Mouse (Mus musculus) neural tube, embryonic 15.5 days (tissue): ENCODE data around the gene Tmem242. TPM values are rescaled to one million over a fixed set of nuclear protein-coding genes. Genes with fewer than 3 reads are reported as not detected.

Experiments used
- ATAC-seq: fragments of 200-750 bp; cut with Nextera tagmentation; 2 replicates; pipeline ENCODE4 v1.8.0; 2017; ENCODE audit warnings: mild to moderate bottlenecking, moderate TSS enrichment, moderate library complexity; ENCODE audit not compliant: low FRiP score
- H3K27ac ChIP-seq: fragments of 300-500 bp; sonication (generic); replicated peaks from 2 replicates; pipeline ENCODE4 v1.5.1; 2015; ENCODE audit warnings: mild to moderate bottlenecking, inconsistent platforms
- H3K27me3 ChIP-seq: fragments of 300-500 bp; sonication (generic); replicated peaks from 2 replicates; pipeline ENCODE4 v1.6.1; 2015; ENCODE audit warnings: inconsistent platforms
- H3K36me3 ChIP-seq: fragments of 300-500 bp; sonication (generic); 2 replicates; pipeline ENCODE4 v1.6.1; 2015; ENCODE audit warnings: inconsistent platforms
- H3K4me1 ChIP-seq: fragments of 300-500 bp; sonication (generic); 2 replicates; pipeline ENCODE4 v1.6.1; 2015; ENCODE audit warnings: inconsistent platforms
- H3K4me2 ChIP-seq: fragments of 300-500 bp; sonication (generic); 2 replicates; pipeline ENCODE4 v1.6.1; 2015; ENCODE audit warnings: inconsistent platforms, mild to moderate bottlenecking, moderate library complexity
- H3K4me3 ChIP-seq: fragments of 300-500 bp; sonication (generic); replicated peaks from 2 replicates; pipeline ENCODE4 v1.5.1; 2015; ENCODE audit warnings: mild to moderate bottlenecking, inconsistent platforms
- H3K9ac ChIP-seq: fragments of 300-500 bp; sonication (generic); replicated peaks from 2 replicates; pipeline ENCODE4 v1.6.1; 2015; ENCODE audit warnings: mild to moderate bottlenecking, inconsistent platforms
- H3K9me3 ChIP-seq: fragments of 300-500 bp; sonication (generic); replicated peaks from 2 replicates; pipeline ENCODE4 v1.6.1; 2016; ENCODE audit warnings: inconsistent platforms
- WGBS: fragments of 180-500 bp; shearing (Covaris S2); methylation state at CpG from one replicate; pipeline ENCODE4 v1.1.7; 2015; ENCODE audit warnings: mixed read lengths; 5-methylcytosine and 5-hydroxymethylcytosine counted together
- polyA plus RNA-seq: library from polyadenylated mRNA; unstranded; fragments of >200 nt; fragmentation: Nextera tagmentation; extraction: Ambion mirVana; gene quantifications from 2 replicates; pipeline ENCODE4 v1.2.1, GENCODE M21; 2015

Tmem242 gene
- polyA plus RNA-seq, 1 experiment from 2014 or later, result 114 TPM

DNA sequence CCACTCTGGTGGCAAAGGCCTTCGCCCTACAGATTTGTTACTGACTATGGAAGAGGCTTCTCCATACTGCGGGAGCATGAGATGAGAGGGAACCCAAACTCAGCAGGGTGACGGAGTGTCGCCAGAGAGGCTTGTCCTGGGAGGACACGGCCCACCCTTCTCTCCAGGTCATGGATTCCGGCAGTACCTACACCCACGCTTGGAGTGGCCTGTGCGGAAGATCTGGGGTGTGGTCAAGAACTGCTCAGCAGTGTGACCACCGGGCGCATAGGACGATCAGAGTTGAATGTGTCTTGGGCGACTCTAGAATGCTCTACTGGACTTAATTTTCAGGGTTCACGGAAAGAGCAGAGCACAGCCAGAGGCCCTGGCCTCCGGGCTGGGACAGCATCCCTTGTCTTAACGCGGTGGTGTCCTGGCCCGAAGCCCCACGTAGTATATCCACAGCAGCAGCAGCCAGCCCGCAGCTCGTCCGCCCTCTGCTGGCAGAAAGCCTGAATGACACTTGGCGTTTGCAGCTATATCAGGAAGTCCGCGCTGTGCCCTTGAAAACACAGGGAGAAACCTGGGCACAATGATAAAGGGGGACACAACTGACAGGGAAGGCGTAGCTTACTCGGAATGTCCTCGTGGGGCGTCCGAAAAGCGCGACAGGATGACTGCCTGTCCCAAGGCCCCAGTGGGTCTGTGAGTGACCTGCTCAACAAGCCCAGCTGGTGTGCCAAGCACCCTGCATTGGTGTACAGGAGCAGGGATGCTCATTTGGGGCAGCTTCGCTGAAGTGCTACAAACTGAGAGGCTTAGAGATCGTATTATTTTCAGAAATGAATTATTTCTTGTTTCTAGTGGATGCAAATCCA, 42.7 kb downstream of the Tmem242 start:
- Histone ChIP-seq H3K9me3 (no peaks in the 10 kb centered on the region), H3K27me3 (peaks cover 6% of the 10 kb centered on the region; the same call in 1 of the 2 replicates), H3K9ac (no peak overlapping the region), H3K4me3 (no peak overlapping the region), H3K4me2 (peak overlapping the region; percentile 29), H3K36me3 (no peaks in the 10 kb centered on the region), H3K27ac (no peak overlapping the region), H3K4me1 (peaks cover 13% of the 10 kb centered on the region)
- peak; percentile 86 for ATAC-seq
- 31% methylated on average over 33 of the region's 33 CpGs for WGBS

DNA sequence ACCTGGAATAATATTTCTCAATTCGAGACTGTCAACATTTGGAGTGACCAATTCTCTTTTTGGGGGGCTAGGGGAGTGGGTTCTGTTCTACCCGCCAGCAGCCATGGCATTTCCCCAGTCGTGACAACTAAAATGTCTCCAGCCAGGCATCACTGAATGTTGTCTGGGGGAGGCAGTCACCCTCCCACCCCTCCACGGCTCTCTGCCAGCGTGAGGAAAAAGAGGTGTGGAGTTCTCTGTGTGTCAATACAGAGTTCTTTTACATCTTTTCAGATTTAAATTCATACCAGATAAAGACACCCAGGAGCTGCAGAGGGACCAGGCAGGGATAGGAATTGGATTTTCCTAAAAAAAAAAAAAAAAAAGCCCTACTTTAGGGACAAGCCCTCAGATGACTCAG, 43.8 kb downstream of the Tmem242 start:
- ATAC-seq, result no peak
- Histone ChIP-seq H3K4me2 (no peak overlapping the region), H3K27ac (no peak overlapping the region), H3K9me3 (no peaks in the 10 kb centered on the region), H3K27me3 (peaks cover 6% of the 10 kb centered on the region; the same call in 1 of the 2 replicates), H3K4me1 (peaks cover 8% of the 10 kb centered on the region), H3K4me3 (no peak overlapping the region), H3K36me3 (no peaks in the 10 kb centered on the region), H3K9ac (no peak overlapping the region)
- WGBS, result 73% methylated on average over 5 of the region's 5 CpGs

DNA sequence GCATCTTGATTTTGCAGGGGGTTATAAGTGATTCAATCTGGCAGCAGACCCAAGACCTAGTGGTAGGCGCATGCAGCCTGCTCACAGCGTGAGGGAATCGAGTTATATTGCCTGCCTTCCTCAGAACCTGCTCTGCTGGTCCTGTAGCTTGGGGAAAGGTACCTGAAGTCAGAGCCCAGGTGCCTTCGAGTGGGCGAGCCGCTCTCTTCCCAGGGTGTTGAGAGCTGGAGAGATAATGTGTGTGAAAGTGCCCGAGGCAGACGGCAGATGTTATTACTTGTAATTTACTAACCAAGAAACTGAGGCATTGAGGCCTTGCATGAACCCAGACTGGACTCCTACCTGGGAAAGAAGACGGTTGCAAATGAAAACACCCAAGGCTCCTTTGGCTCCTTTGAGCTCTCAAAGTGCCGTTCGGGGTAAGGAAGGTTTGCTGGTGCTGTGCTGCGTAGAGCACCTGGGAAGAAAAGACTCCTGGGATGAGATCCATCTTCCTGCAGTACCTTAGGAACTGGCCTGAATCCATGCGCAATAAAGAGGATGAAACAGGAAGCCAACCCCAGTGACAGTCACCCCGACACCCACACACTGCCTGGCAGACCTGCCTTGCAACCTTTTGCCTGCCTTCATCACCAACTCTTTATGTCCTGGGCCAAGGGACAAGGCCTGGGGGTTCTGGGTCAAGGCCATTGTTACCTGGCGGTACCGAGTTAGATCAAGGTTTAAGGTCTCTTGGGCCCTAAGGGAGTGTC, 44.4 kb downstream of the Tmem242 start:
- H3K4me2 ChIP-seq, result no peak overlapping the region
- H3K36me3 ChIP-seq, result no peaks in the 10 kb centered on the region
- H3K9ac ChIP-seq, result no peak overlapping the region
- peaks cover 10% of the 10 kb centered on the region for H3K4me1 ChIP-seq
- WGBS, result 87% methylated on average over 16 of the region's 16 CpGs
- H3K27ac ChIP-seq, result no peak overlapping the region
- H3K27me3 ChIP-seq, result peaks cover 6% of the 10 kb centered on the region; the same call in 1 of the 2 replicates
- no peak overlapping the region for H3K4me3 ChIP-seq
- ATAC-seq, result no peak
- H3K9me3 ChIP-seq, result no peaks in the 10 kb centered on the region

DNA sequence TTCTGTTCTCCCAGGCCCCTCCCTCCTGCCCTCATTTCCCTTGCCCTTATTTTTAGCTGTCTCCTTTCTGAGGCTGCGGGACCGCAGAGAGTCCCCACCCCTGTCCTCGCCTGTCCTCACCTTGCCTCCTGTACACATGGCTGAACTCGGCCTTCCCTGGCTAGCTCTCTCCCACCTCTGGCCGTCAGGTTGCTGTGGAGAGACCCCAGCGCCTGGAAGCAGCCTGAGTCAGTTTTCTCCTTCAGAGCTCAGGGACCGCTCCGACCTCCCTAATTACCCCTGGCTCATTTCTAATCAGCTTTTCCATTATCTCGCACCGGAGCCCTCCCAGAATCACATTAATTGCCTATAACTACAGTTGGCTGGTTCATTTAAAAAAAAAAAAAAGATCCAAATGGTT, 49.4 kb downstream of the Tmem242 start:
- no peaks in the 10 kb centered on the region for H3K9me3 ChIP-seq
- peak overlapping the region; percentile 60 for H3K27ac ChIP-seq
- peaks cover 13% of the 10 kb centered on the region for H3K4me1 ChIP-seq
- H3K36me3 ChIP-seq, result no peaks in the 10 kb centered on the region
- 46% methylated on average over 10 of the region's 10 CpGs for WGBS
- no peak overlapping the region for H3K9ac ChIP-seq
- no peak overlapping the region for H3K4me2 ChIP-seq
- H3K27me3 ChIP-seq, result no peaks in the 10 kb centered on the region
- H3K4me3 ChIP-seq, result no peak overlapping the region
- ATAC-seq, result no peak

DNA sequence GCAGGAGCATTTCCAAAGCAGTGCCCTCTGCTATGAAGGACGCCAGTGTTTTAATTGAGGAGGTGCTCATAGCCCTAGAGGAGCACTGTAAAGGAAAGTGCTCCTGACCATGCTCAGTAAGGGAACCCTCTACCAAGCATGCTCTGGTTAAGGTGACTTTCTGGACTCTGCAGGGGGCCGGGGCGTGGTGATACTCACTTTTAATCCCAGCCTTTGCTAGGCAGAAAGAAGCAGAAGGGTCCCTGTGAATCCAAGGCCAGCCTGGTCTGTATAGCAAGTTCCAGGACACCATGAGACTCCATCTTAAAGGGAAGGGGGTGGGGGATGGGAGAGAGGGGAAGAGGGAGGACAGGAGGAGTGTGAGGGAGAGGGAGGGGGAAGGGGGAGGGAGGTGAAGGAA, 51.7 kb downstream of the Tmem242 start:
- H3K27me3 ChIP-seq, result no peaks in the 10 kb centered on the region
- H3K4me2 ChIP-seq, result no peak overlapping the region
- H3K9me3 ChIP-seq, result no peaks in the 10 kb centered on the region
- no peak overlapping the region for H3K27ac ChIP-seq
- ATAC-seq, result no peak
- no peak overlapping the region for H3K4me3 ChIP-seq
- no peak overlapping the region for H3K9ac ChIP-seq
- peaks cover 13% of the 10 kb centered on the region for H3K4me1 ChIP-seq
- H3K36me3 ChIP-seq, result no peaks in the 10 kb centered on the region
- 69% methylated on average over 3 of the region's 3 CpGs for WGBS

DNA sequence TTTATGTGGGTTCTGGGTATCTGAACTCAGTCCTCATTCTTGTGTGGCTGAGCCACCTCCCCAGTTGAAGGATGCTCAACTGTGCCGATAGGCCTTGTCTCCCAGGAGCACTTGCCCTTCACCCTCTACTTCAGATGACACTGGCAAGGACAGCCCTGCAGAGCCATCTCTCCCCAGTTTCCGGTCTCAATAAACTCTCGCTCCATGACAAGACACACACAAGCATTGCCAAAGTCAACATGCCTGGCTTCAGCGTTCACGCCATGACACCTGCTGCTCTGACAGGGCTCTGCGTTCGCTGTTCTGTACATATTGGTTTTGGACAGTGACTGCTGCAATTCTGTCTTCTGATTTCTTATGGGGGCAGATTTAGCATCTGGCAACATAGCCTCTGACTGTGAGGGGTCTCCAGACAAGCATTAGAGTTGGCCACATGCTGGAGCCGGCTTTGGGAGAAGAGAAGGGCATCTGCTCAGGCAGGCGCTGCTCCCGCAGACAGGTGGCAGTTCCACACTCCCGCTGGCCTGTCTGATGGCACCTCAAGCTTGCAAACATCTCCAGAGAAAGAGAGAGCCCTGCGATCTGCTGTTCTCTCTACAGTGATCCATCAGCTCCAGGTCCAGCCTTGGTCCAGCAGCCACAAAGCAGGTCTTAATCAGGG, 53.0 kb downstream of the Tmem242 start:
- no peak for ATAC-seq
- H3K4me3 ChIP-seq, result no peak overlapping the region
- H3K27ac ChIP-seq, result no peak overlapping the region
- no peak overlapping the region for H3K9ac ChIP-seq
- no peaks in the 10 kb centered on the region for H3K36me3 ChIP-seq
- peaks cover 13% of the 10 kb centered on the region for H3K4me1 ChIP-seq
- 84% methylated on average over 12 of the region's 12 CpGs for WGBS
- H3K9me3 ChIP-seq, result no peaks in the 10 kb centered on the region
- H3K4me2 ChIP-seq, result no peak overlapping the region
- no peaks in the 10 kb centered on the region for H3K27me3 ChIP-seq

DNA sequence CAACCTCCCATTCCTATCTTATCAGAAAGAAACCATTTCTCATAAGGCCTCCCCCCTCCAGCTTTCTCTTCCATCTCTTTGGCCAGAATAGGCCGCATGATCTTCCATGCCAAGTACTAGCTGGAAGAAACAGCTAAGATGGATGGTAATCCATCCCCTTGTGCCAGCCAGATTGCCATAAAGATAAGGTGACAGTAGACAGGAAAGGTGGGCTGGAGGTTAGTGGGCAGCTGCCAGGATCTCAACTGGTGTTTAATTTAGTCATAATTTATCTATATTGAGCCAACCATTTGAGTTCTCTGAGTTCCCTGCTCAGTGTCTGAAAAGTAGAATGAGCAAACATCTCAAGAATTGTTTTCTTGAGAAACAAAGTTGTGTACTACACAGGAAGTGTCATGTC, 54.4 kb downstream of the Tmem242 start:
- H3K4me3 ChIP-seq, result no peak overlapping the region
- no peaks in the 10 kb centered on the region for H3K27me3 ChIP-seq
- H3K27ac ChIP-seq, result no peak overlapping the region
- peaks cover 11% of the 10 kb centered on the region for H3K4me1 ChIP-seq
- H3K9me3 ChIP-seq, result no peaks in the 10 kb centered on the region
- no peak overlapping the region for H3K4me2 ChIP-seq
- H3K36me3 ChIP-seq, result no peaks in the 10 kb centered on the region
- ATAC-seq, result no peak
- 100% methylated on average over 1 of the region's 1 CpGs for WGBS
- H3K9ac ChIP-seq, result no peak overlapping the region

DNA sequence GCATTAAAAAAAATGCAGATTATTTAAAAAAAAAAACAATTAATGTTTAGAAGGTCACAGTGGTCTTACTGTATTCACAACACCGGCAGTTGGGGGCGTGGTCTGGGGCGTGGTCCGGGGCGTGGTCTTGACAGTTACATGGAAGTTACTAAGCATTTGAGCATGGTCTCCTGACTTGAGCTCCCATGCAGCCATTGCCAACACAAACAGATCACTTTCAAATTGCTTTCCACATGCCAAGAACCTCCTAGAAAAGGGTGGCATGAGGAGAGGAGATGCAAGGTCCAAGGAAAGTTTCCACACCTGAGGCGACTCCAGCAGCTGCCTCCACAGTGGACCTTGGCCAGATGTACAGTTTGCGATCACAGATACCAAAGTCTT, 62.1 kb downstream of the Tmem242 start:
- no peak overlapping the region for H3K4me2 ChIP-seq

DNA sequence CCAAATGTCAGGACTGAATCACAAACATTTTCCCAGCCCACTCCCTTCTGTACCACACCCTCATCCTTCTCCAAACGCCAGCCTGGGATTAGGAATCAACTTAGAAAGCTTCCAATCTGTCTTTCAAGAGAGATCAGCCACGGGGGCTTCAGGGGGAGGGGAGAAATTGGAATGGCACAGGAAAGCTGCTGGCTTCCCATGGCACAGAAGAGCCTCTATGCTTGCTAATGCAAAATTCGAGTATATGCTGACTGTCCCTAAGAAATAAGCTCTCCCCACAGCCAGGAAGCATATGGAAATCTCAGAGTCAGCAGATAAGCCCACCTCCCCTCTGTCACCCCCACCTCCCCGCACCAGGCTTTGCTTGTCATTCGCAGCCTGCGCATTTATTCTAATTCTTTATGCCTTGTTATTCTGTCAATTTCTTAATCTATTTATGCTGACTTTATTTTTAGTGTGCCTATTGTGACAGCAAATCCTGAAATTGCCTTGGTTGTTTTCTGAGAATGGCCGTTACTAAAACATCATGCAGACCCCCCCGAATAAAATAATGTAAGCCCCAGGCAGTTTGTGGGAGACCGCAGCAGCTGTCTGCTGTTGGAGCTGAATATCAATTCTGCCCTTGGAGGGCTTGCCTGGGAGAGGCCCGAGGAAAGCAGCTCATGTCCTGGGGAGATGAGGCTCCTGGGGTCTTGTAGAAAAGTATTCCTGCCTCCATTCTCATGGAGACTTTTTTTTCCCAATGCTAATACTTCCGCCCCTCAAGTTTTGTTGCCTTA, 62.7 kb downstream of the Tmem242 start:
- H3K36me3 ChIP-seq, result no peaks in the 10 kb centered on the region
- no peaks in the 10 kb centered on the region for H3K9me3 ChIP-seq
- 0 out of 2 replicates have a peak overlapping the region, but pooled peaks have one; percentile 6 for H3K27ac ChIP-seq
- peaks cover 20% of the 10 kb centered on the region for H3K4me1 ChIP-seq
- H3K27me3 ChIP-seq, result 0 out of 2 replicates have a peak, but pooled peaks cover 2% of the 10 kb centered on the region
- no peak overlapping the region for H3K4me3 ChIP-seq
- no peak overlapping the region for H3K4me2 ChIP-seq
- no peak overlapping the region for H3K9ac ChIP-seq
- WGBS, result 18% methylated on average over 11 of the region's 11 CpGs
- 0 out of 2 replicates have a peak, but pooled peaks have one; percentile 24 for ATAC-seq

More for the DNA sequence above, 62.1 kb downstream of the Tmem242 start:
- no peak for ATAC-seq
- Histone ChIP-seq H3K36me3 (no peaks in the 10 kb centered on the region), H3K4me1 (peaks cover 15% of the 10 kb centered on the region; the same call in 1 of the 2 replicates), H3K9me3 (no peaks in the 10 kb centered on the region), H3K9ac (no peak overlapping the region), H3K27me3 (0 out of 2 replicates have a peak, but pooled peaks cover 2% of the 10 kb centered on the region), H3K27ac (no peak overlapping the region), H3K4me3 (no peak overlapping the region)
- 32% methylated on average over 7 of the region's 7 CpGs for WGBS

DNA sequence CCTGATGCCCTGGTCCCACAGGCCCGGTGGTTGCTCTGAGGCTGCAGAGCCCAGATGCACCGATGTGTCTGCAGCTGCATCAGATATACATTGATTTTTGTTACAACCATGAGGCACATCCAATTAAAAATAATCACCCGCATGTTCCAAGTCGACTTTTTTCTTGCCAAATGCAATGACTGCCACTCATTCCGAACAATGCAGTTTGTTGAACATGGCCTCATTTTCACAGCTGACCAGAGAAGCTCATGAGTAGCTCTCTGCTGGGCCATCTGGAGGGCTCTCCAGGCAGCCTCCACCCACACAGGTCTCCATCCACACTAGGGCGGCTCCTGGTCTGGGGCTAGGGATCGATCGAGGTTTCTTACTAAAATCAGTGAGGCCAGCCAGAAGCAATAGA, 67.1 kb downstream of the Tmem242 start:
- H3K27me3 ChIP-seq, result no peaks in the 10 kb centered on the region
- 57% methylated on average over 8 of the region's 8 CpGs for WGBS
- 0 out of 2 replicates have a peak overlapping the region, but pooled peaks have one; percentile 23 for H3K27ac ChIP-seq
- no peak overlapping the region for H3K4me3 ChIP-seq
- no peaks in the 10 kb centered on the region for H3K9me3 ChIP-seq
- no peak overlapping the region for H3K4me2 ChIP-seq
- no peak for ATAC-seq
- peaks cover 22% of the 10 kb centered on the region for H3K4me1 ChIP-seq
- no peak overlapping the region for H3K9ac ChIP-seq
- H3K36me3 ChIP-seq, result no peaks in the 10 kb centered on the region

DNA sequence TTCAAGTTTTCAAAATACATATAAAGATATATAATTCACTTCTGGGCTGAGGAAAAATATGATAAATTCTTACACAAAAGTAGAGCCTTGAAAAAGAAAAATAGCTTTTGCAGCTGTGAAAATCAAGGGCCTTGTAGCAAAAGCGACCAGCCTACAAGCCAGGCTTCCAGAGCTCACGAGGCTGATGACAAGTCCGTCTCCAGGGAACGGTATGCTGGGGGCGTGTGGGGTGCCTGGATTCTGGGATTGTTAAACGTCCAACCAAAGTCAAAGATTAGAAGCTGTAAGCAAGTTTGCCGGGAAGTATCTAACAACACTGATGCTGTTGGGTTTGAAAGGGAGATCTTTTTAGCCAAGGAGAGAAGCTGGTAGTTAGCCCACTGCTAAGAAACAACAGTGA, 68.5 kb downstream of the Tmem242 start:
- WGBS, result 38% methylated on average over 7 of the region's 7 CpGs
- no peak overlapping the region for H3K4me3 ChIP-seq
- no peaks in the 10 kb centered on the region for H3K9me3 ChIP-seq
- no peak overlapping the region for H3K4me2 ChIP-seq
- H3K27ac ChIP-seq, result no peak overlapping the region
- H3K27me3 ChIP-seq, result no peaks in the 10 kb centered on the region
- ATAC-seq, result no peak
- no peaks in the 10 kb centered on the region for H3K36me3 ChIP-seq
- no peak overlapping the region for H3K9ac ChIP-seq
- H3K4me1 ChIP-seq, result peaks cover 13% of the 10 kb centered on the region
